Mouse (Mus musculus): ENCODE results near the gene Nus1.

- TF ChIP-seq EP300 (IDR thresholded peaks at IDR 0.05; ENCODE audit: insufficient read depth, low read depth, low read length) (no peak), POLR2A (IDR thresholded peaks at IDR 0.05; ENCODE audit: insufficient read depth, low read length) (no peak)
Observed at GRCm38 (mm10) chr10:52396647-52397046, 20.7 kb upstream of the Nus1 start.

Data from ES-Bruce4 (cell line).